Mouse (Mus musculus) brain, embryonic 14.5 days (tissue): ENCODE measurements at regions not wholly inside any gene's neighbourhood (a gene's known extent, or its start where the extent isn't known, plus 50 kb on each side); places are given as distances from the start of the nearest gene placed in this dataset.

Experiments used
- CTCF ChIP-seq: fragments of 200-500 bp; IDR thresholded peaks from 2 replicates; pipeline ENCODE4 v1.5.1; 2012; ENCODE audit warnings: inconsistent platforms, mild to moderate bottlenecking, moderate library complexity, borderline replicate concordance; ENCODE audit not compliant: insufficient read depth, insufficient read length; ENCODE audit errors: extremely low read depth
- POLR2A ChIP-seq: fragments of 200-500 bp; IDR thresholded peaks from 2 replicates; pipeline ENCODE4 v1.6.1; 2012; ENCODE audit warnings: mild to moderate bottlenecking, inconsistent platforms, borderline replicate concordance; ENCODE audit not compliant: poor library complexity, insufficient read depth, insufficient read length, severe bottlenecking; ENCODE audit errors: extremely low read depth

DNA sequence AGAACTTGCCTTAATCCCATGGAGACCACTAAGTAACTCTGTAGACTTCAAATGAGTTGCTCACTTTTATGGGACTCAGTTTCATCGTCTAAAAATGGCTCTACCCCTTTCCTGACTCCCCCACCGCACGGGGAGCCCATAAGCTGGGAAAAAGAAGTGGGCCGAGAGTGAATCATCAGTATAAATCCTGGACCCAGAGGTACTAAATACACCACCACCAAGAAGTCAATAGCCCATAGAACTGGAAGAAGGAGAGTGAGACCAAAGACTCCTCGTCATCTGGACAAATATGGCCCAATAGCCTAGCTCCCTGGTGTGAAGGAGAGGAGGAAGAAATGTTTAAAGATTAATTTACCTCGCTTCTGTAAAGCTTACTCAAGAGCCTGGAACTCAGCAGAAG is 51.6 kb upstream of the Vstm2b start:
- TF ChIP-seq POLR2A (no peak), CTCF (no peak)
